Mouse (Mus musculus) hindbrain, embryonic 14.5 days (tissue): ENCODE results near the gene Cdkn1b. TPM values are rescaled to one million over a fixed set of nuclear protein-coding genes. Genes with fewer than 3 reads are reported as not detected.

Experiments used
- ATAC-seq: fragments of 200-750 bp; cut with Nextera tagmentation; 2 replicates; pipeline ENCODE4 v1.8.0; 2017; ENCODE audit warnings: moderate number of reproducible peaks, mild to moderate bottlenecking, moderate TSS enrichment, moderate library complexity; ENCODE audit not compliant: low FRiP score
- DNase-seq: peaks from one replicate; pipeline ENCODE4 v3.0.0-alpha.2; 2015; ENCODE audit warnings: low spot score
- H3K27ac ChIP-seq: fragments of 300-500 bp; sonication (generic); 2 replicates; pipeline ENCODE4 v1.5.1; 2014; ENCODE audit warnings: mild to moderate bottlenecking, moderate library complexity
- H3K27me3 ChIP-seq: fragments of 300-500 bp; sonication (generic); 2 replicates; pipeline ENCODE4 v1.6.1; 2014; ENCODE audit warnings: mild to moderate bottlenecking, low read length, mixed read lengths; ENCODE audit not compliant: control insufficient read depth, insufficient read depth
- H3K36me3 ChIP-seq: fragments of 300-500 bp; sonication (generic); replicated peaks from 2 replicates; pipeline ENCODE4 v1.6.1; 2014; ENCODE audit not compliant: control insufficient read depth, insufficient read depth
- H3K4me1 ChIP-seq: fragments of 300-500 bp; sonication (generic); replicated peaks from 2 replicates; pipeline ENCODE4 v1.6.1; 2014; ENCODE audit warnings: antibody characterized with exemption, low read length, mixed read lengths; ENCODE audit not compliant: control insufficient read depth, insufficient read depth
- H3K4me2 ChIP-seq: fragments of 300-500 bp; sonication (generic); replicated peaks from 2 replicates; pipeline ENCODE4 v1.6.1; 2014; ENCODE audit warnings: mild to moderate bottlenecking, moderate library complexity
- H3K4me3 ChIP-seq: fragments of 300-500 bp; sonication (generic); replicated peaks from 2 replicates; pipeline ENCODE4 v1.5.1; 2014; ENCODE audit warnings: mild to moderate bottlenecking, low read length
- H3K9ac ChIP-seq: fragments of 300-500 bp; sonication (generic); 2 replicates; pipeline ENCODE4 v1.6.1; 2014
- H3K9me3 ChIP-seq: fragments of 300-500 bp; sonication (generic); 2 replicates; pipeline ENCODE4 v1.6.1; 2016; ENCODE audit warnings: low read length; ENCODE audit not compliant: control insufficient read depth
- WGBS: fragments of 180-500 bp; shearing (Covaris S2); extraction: QIAGEN DNeasy Blood & Tissue Kit; methylation state at CpG from one replicate; pipeline ENCODE4 v1.1.7; 2014; 5-methylcytosine and 5-hydroxymethylcytosine counted together
- polyA plus RNA-seq: library from polyadenylated mRNA; unstranded; fragments of >200 nt; fragmentation: Nextera tagmentation; extraction: Ambion mirVana; gene quantifications from 2 replicates; pipeline ENCODE4 v1.2.1, GENCODE M21; 2014

The Cdkn1b gene
- polyA plus RNA-seq, 1 experiment from 2014 or later: 19.0 TPM

GRCm38 (mm10) chr6:134926338-134926705, 6.1 kb downstream of the Cdkn1b start:
- Histone ChIP-seq H3K27me3 (no peaks in the 10 kb centered on the region), H3K36me3 (no peaks in the 10 kb centered on the region), H3K27ac (peak overlapping the region; percentile 92), H3K4me3 (peak overlapping the region; percentile 55), H3K9ac (peak overlapping the region; percentile 62), H3K4me2 (peak overlapping the region; percentile 89), H3K4me1 (peaks cover 31% of the 10 kb centered on the region), H3K9me3 (no peaks in the 10 kb centered on the region)
- 19% methylated on average over 3 of the region's 3 CpGs for WGBS
- DNase-seq: no peak
- no peak for ATAC-seq

DNA sequence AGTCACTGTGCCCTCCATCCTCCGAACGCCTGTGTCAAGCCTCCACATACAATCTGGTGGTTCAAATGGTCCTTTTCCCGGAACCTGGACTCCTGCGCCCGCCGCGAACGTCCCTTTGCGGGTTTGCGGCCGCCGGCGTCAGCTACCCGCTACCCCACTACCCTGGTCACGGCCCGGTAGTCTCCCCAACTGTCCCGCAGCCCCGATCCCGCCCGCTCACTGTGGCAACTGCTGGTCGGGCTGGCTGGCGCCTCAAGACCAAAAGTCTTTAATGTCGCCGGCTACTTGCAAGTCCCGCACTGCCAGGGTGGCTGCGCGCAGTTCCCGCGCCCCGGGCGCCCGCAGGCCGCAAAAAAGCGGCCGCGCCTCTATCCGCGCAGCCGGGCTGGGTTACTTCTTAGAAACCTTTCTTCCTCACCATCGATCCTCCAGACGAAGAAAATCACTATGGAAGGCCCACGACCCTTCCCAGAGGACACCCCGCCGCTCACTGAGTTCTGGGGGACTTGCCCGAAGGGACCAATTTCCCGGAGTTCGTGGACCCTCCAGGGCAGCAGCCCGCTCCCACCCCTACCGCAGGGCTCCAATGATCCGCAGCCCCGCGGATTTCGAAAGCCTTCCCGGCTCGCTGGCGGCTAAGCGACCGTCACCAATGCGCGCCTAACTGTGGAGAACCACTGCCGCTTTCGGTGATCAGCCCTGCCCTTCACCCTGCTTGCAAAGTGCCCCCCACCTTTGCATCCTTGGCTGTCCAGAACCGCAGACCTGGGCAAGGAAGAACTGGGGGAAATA, 6.8 kb downstream of the Cdkn1b start:
- Histone ChIP-seq H3K27me3 (no peaks in the 10 kb centered on the region), H3K27ac (peak overlapping the region; percentile 92), H3K4me2 (peak overlapping the region; percentile 89), H3K4me1 (peaks cover 29% of the 10 kb centered on the region), H3K36me3 (no peaks in the 10 kb centered on the region), H3K9ac (peak overlapping the region; percentile 62), H3K9me3 (no peaks in the 10 kb centered on the region), H3K4me3 (peak overlapping the region; percentile 55)
- peak; percentile 39 for ATAC-seq
- WGBS: under 1% methylated on average over 63 of the region's 63 CpGs
- peak; percentile 67 for DNase-seq

DNA sequence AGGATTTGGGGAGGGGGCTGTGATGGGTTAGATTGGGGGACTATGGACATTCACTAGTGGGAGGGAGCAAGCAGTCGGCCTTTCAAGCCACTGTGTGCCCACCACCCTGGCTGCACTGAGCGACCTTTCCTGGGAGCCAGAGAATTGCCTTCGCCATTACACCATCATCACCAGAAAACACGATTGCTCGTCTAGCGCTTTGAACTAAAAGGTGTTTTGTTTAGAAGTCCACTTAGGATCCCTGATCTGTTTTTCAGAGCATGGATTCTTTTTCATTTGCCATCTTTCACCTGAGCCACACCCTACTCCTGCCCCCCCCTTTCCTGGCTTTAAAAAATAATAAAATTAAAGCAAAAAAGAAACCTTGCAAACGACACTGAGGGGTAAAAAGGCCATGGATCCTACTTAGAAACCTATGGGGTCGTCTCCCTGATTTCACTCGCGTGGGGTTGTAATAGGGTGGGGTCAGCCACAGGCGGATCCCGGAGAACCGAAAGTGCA, 7.4 kb downstream of the Cdkn1b start:
- WGBS: 1% methylated on average over 13 of the region's 13 CpGs
- Histone ChIP-seq H3K27me3 (no peaks in the 10 kb centered on the region), H3K4me3 (peak overlapping the region; percentile 55), H3K9ac (peak overlapping the region; percentile 62), H3K4me2 (peak overlapping the region; percentile 89), H3K4me1 (peaks cover 22% of the 10 kb centered on the region), H3K9me3 (no peaks in the 10 kb centered on the region), H3K36me3 (no peaks in the 10 kb centered on the region), H3K27ac (peak overlapping the region; percentile 92)
- DNase-seq: no peak
- ATAC-seq: peak; percentile 10

DNA sequence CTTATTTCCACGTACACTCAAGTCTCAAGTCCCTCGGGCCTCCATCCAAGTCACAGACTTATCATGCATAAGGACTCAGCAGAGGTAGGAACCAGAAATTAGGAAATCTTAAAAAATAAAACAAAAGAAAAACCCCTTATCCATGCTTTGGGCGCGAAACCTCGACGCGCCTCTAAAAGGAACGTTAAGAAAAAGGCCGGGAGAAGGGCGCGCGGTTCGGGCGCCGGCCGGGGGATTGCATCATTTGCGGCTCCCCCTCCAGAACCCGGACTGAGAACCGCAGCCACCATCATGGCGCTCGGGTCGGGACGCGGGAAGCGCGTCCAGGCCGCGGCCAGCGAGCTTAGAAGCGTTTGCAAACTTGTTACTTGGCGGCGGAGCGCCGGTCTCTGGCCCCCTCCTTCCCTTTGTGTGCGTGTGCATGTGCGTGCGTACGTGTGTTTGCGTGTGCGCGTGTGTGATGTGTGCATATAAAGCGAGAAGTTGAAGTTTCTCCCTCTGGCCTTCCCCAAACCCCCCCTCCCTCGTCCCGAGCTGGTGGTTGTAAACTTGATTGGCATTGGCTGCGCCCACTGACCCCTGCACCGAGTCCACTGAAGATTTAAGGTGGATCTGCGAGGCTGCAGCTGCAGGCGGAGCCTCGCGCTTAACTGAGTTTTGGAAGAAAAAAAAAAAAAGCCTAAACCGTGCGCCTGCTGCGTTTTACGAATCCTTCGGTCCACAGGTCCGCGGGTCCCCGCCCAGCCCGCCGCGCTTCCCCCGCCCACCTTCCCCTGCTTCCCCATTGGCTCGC, 8.1 kb downstream of the Cdkn1b start:
- WGBS: under 1% methylated on average over 63 of the region's 63 CpGs
- Histone ChIP-seq H3K27ac (peak overlapping the region; percentile 92), H3K4me1 (peaks cover 19% of the 10 kb centered on the region; the same call in 1 of the 2 replicates), H3K36me3 (no peaks in the 10 kb centered on the region), H3K27me3 (no peaks in the 10 kb centered on the region), H3K4me2 (peak overlapping the region; percentile 89), H3K9ac (peak overlapping the region; percentile 62), H3K9me3 (no peaks in the 10 kb centered on the region), H3K4me3 (peak overlapping the region; percentile 55)
- peak; percentile 80 for DNase-seq
- peak; percentile 87 for ATAC-seq

DNA sequence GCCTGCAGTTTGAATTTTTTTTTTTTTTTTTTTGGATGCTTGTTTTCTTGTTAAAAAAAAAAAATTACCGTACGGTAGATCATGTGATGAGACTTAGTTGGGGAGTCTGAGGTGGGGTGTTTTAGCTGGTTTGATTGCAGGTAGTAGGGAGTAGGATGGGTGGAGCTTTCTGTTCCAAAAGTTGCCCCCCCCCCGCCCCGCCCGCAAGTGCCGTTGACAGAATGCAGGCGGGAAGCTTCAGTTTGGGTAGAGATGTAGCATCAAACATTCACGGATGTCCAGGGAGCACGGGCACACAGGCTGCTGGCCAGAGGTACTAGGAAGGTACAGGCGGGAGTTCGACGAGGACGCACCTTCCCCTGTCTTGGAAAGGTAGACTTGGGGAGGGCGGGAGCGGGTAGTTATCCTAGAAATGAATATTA, 8.7 kb downstream of the Cdkn1b start:
- Histone ChIP-seq H3K4me1 (peaks cover 12% of the 10 kb centered on the region; the same call in 1 of the 2 replicates), H3K4me2 (peak overlapping the region; percentile 89), H3K4me3 (peak overlapping the region; percentile 55), H3K36me3 (no peaks in the 10 kb centered on the region), H3K9ac (peak overlapping the region; percentile 62), H3K9me3 (no peaks in the 10 kb centered on the region), H3K27ac (no peak overlapping the region), H3K27me3 (no peaks in the 10 kb centered on the region)
- DNase-seq (no peak), ATAC-seq (peak; percentile 22; the same call in 1 of the 2 replicates)
- WGBS: under 1% methylated on average over 15 of the region's 15 CpGs

DNA sequence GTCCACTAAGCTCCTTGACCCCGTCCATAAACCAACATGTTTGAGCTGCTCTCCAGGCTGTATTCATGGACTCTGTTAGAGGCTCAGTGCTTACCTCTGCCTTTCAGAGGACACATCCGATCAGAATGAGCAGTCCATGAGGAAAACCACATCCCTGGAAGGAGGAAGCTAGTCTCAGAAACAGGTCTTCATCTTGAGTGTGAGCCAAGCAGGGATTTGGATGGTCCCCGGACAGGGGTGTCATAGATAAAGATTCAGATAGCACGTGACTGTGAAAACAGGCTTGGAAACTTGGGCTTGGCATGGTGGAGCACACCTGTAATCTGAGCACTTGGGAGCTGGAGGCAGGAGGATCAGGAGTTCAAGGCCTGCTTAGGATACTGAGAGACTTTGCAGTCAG, 9.7 kb downstream of the Cdkn1b start:
- ATAC-seq (no peak), DNase-seq (no peak)
- peak overlapping the region; percentile 55 for H3K4me3 ChIP-seq
- no peaks in the 10 kb centered on the region for H3K9me3 ChIP-seq
- peak overlapping the region; percentile 16; the same call in 1 of the 2 replicates for H3K9ac ChIP-seq
- WGBS: 53% methylated on average over 4 of the region's 4 CpGs
- no peak overlapping the region for H3K27ac ChIP-seq
- H3K4me1 ChIP-seq: 0 out of 2 replicates have a peak, but pooled peaks cover 12% of the 10 kb centered on the region
- H3K27me3 ChIP-seq: no peaks in the 10 kb centered on the region
- H3K36me3 ChIP-seq: no peaks in the 10 kb centered on the region
- H3K4me2 ChIP-seq: peak overlapping the region; percentile 89; the same call in 1 of the 2 replicates

- peak overlapping the region; percentile 89 for H3K4me2 ChIP-seq
- ATAC-seq (no peak), DNase-seq (no peak)
- 74% methylated on average over 7 of the region's 7 CpGs for WGBS
- H3K27me3 ChIP-seq: no peaks in the 10 kb centered on the region
- H3K4me3 ChIP-seq: 0 out of 2 replicates have a peak overlapping the region, but pooled peaks have one; percentile 55
- H3K27ac ChIP-seq: no peak overlapping the region
- H3K9me3 ChIP-seq: no peaks in the 10 kb centered on the region
- H3K9ac ChIP-seq: no peak overlapping the region
- no peaks in the 10 kb centered on the region for H3K36me3 ChIP-seq
- 0 out of 2 replicates have a peak, but pooled peaks cover 12% of the 10 kb centered on the region for H3K4me1 ChIP-seq
Measured at GRCm38 (mm10) chr6:134930383-134930782, 10.2 kb downstream of the Cdkn1b start.

- 91% methylated on average over 3 of the region's 3 CpGs for WGBS
- H3K4me2 ChIP-seq: 0 out of 2 replicates have a peak overlapping the region, but pooled peaks have one; percentile 10
- H3K4me1 ChIP-seq: 0 out of 2 replicates have a peak, but pooled peaks cover 12% of the 10 kb centered on the region
- H3K4me3 ChIP-seq: no peak overlapping the region
- no peaks in the 10 kb centered on the region for H3K9me3 ChIP-seq
- H3K27ac ChIP-seq: no peak overlapping the region
- no peaks in the 10 kb centered on the region for H3K36me3 ChIP-seq
- DNase-seq: no peak
- no peak overlapping the region for H3K9ac ChIP-seq
- no peaks in the 10 kb centered on the region for H3K27me3 ChIP-seq
- ATAC-seq: no peak
Measured at GRCm38 (mm10) chr6:134931146-134931545, 10.9 kb downstream of the Cdkn1b start.
